Mouse (Mus musculus) monocyte, adult 59 days (primary cell): ENCODE measurements around the gene Cfap206. TPM values are rescaled to one million over a fixed set of nuclear protein-coding genes. Genes with fewer than 3 reads are reported as not detected.

Experiments used
- total RNA-seq, 2 experiments: library from RNA; stranded (reverse); gene quantifications; one replicate each; pipeline ENCODE4 v1.2.4; 2023

Cfap206 gene
- not detected for total RNA-seq

DNA sequence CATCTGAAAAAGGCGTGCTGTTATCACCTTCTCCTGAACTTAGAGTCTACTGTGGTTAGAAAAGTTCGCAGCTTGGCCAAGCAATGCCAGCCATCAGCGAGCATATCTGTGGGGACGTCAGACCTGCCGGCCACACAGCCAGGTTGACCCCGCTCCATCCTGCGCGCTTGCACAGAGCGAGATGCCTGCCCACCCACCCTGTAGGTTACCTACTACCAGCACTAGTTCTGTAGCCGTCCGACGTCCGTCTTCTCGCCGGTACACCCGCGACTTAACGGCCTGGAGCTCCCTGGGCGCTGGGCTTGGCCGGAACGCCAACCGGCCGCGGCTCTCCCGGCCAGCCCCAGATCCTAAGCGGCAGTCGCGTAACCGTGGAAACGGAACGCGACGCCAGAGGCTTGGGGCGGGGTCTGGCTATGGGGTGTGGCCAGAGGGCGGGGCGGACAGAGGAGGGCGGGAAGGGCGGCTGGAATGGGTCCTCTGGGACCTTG, at the start of gene Cfap206:
Cfap206 (minus strand) TSS at position 356 of the 491 bp plus-strand sequence.

DNA sequence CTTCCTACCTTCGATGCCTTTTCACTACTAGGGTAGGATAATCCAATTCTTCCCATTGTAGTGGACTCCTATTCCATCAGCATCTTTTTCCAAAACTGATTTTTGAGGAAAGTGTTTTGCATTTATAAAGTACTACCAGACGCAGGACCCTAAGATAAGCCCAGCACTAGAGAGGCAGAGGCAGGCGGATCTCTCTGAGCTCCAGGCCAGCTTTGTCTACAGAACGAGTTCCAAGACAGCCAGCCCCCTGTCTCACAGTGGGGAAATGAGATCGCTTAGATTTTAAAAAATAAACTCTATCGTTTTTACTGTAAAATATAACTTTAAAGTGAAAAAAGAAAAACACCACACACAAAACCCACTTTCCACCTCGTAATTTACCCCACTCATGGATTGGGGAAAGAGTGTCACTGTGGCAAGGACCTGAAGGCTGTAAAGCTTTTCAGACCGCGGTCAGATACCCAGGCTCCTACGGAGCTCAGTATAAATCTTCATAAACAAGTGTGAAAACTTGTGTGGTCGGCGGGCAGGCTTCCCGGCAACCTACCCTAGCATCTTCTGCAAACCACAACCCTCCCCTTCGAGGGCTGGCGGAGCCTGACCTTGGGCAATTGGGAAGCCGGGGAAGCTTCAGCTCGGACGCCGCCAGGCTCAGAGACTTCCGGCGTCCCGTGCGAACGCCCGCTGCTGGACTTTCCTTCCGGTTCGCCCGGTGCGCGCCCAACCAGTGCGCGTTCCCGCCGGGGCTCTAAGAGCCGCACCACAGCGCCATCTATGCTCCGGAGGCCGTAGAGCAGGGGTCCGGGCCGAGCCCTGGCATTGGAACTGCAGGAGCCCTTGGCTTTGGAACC, 47.9 kb upstream of the Cfap206 start, which contains the start of gene Smim8:
Smim8 (minus strand) TSS at position 747 of the 851 bp plus-strand sequence.

DNA sequence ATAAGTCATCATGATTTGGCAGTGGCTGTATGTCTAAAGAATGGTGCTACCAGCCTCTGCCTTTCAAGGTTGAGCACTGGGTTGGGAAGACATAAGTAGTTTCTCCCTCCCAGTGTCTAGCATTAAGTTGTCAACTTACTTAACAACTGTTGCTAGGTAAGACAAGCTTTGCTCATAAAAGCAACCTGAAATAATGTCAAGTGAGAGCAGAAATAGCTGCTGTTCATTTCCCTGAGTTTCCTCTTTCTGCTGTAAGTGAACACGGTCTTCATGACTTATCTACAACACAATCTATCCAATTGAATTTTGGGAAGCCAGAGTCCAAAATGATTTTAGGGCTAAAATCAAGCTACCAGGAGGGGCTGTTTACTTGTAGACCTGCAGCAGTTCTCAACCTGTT, 26.2 kb upstream of the Cfap206 start, which contains the start of gene Gm136:
Gm136 (minus strand) TSS at position 101 of the 400 bp plus-strand sequence.

DNA sequence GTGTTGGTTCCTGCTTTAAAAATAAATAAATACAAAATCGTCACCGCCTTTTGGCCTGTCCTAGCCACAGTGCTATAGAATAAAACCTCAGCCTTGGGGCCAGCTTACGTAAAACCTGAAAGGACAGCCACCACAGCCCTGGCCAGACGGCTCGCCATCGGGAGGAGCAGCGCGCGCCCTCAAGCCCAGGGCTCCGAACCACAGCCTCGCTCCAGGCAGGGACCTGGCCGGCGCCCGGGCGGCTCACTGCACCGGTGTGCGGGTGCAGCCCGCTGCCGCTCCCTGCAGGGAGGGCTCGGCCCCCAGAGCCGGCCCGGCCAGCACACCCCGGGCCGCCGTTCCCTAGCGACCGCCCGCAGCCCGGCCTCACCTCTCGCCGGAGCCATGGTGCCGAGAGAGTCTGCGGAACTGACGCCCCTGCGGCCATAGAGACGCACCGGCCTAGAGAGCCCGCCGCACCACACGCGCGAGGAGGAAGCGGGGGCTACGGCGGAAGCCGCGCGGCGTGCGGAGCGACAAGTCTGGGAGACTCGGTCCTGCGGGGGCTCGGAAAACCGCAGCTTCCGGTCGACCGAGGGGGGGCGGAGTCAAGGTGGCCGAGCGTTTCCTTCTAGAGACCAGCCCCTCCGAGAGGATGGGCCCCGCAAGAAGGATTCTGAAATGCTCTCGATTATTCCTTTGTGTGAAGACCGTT, 43.0 kb downstream of the Cfap206 start, which contains the start of gene Slc35a1:
Slc35a1 (minus strand) TSS at position 565 of the 694 bp plus-strand sequence.

Other genes starting within 250 kb of the Cfap206 start
- gene Akirin2, start 179.3 kb downstream of the Cfap206 start, total RNA-seq: 10 to 100 TPM; 69.1 to 73.2 TPM
- gene Orc3, start 115.3 kb downstream of the Cfap206 start, total RNA-seq: 10 to 100 TPM; 50.0 to 51.4 TPM
- gene Rars2, start 115.2 kb downstream of the Cfap206 start, total RNA-seq: 10 to 100 TPM; 13.1 to 15.1 TPM
- 10 to 100 TPM; 13.4 to 18.9 TPM for gene Slc35a1, start 42.8 kb downstream of the Cfap206 start, total RNA-seq
- gene Gm136, start 26.1 kb upstream of the Cfap206 start, total RNA-seq: not detected
- 1 to 10 TPM; 6.1 to 7.1 TPM for gene Smim8, start 48.2 kb upstream of the Cfap206 start, total RNA-seq
- gene Zfp292, start 152.8 kb upstream of the Cfap206 start, total RNA-seq: 10 to 100 TPM; 23.0 to 24.3 TPM
- not detected for gene Cga, start 163.6 kb upstream of the Cfap206 start, total RNA-seq